Mouse (Mus musculus) C2C12 (cell line): ENCODE results near the gene Nrxn3.

Source experiments
- CTCF ChIP-seq: IDR thresholded peaks from one replicate; pipeline ENCODE4 v1.5.1; 2011; ENCODE audit not compliant: control insufficient read depth, insufficient read depth, insufficient read length
- MAX ChIP-seq: IDR thresholded peaks from one replicate; pipeline ENCODE4 v1.6.1; 2011; ENCODE audit warnings: mild to moderate bottlenecking, control low read depth
- MYOD1 ChIP-seq: IDR thresholded peaks from one replicate; pipeline ENCODE4 v1.6.1; 2011; ENCODE audit warnings: low read depth; ENCODE audit not compliant: control insufficient read depth, insufficient read length
- MYOG ChIP-seq: IDR thresholded peaks from one replicate; pipeline ENCODE4 v1.6.1; 2011; ENCODE audit not compliant: control insufficient read depth, insufficient read length; ENCODE audit errors: extremely low read depth
- USF1 ChIP-seq: IDR thresholded peaks from one replicate; pipeline ENCODE4 v1.6.1; 2011; ENCODE audit warnings: low read depth, mild to moderate bottlenecking, control low read depth, moderate library complexity

DNA sequence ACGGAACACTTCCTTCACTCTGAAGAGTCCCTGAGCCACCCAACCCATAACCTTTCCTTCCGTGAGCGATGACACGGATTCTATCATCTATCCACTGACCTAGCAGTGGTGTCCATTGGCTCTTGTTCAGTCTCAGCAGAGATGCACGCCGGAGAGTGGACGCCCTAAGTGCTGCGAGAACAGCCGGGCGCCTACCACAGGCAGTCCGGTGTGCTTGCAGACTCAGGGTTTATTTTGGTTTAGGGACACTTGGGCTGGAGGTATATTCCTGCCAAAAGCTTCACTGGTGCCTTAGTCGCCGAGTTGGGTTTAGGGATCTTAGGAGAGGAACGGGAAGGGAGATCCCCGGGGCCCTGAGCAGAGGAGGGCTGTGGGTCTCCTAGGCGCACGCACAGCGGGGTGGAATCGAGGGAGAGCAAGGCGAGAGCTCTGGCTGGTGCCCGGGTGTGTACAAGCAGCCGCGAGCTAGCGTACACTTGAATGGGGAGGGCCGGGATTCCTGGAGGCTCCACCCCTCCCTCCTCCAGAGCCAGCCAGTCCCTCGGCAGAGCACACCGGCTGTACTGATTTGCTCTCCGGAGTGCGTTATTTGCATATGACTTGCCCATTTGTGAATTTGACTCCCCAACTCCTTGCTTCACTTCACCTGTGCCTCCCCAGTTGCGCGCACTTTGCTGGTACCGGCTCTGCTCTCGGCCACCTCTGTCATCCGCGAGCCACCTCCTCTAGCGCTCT, 1089.3 kb downstream of the Nrxn3 start:
- TF ChIP-seq CTCF, result peak; percentile 9
- TF ChIP-seq MAX, result no peak
- TF ChIP-seq USF1, result no peak
- TF ChIP-seq MYOG, result no peak
- peak; percentile 16 for TF ChIP-seq MYOD1
